Mouse (Mus musculus) kidney, embryonic 15.5 days (tissue): ENCODE data around the gene Atg5. TPM values are rescaled to one million over a fixed set of nuclear protein-coding genes. Genes with fewer than 3 reads are reported as not detected.
"Not testable (repeated sequence)": the region's sequence is repeated elsewhere in the genome, so short reads cannot be mapped to it uniquely, and the experiment has no call there.

Experiments used
- ATAC-seq: fragments of 200-750 bp; cut with Nextera tagmentation; replicated peaks from 2 replicates; pipeline ENCODE4 v1.8.0; 2017; ENCODE audit warnings: moderate TSS enrichment; ENCODE audit not compliant: low FRiP score
- H3K27ac ChIP-seq: fragments of 300-500 bp; sonication (generic); 2 replicates; pipeline ENCODE4 v1.5.1; 2015; ENCODE audit warnings: mild to moderate bottlenecking, inconsistent platforms
- H3K27me3 ChIP-seq: fragments of 300-500 bp; sonication (generic); 2 replicates; pipeline ENCODE4 v1.6.1; 2015; ENCODE audit warnings: inconsistent platforms
- H3K36me3 ChIP-seq: fragments of 300-500 bp; sonication (generic); 2 replicates; pipeline ENCODE4 v1.6.1; 2015; ENCODE audit warnings: inconsistent platforms
- H3K4me1 ChIP-seq: fragments of 300-500 bp; sonication (generic); 2 replicates; pipeline ENCODE4 v1.6.1; 2015; ENCODE audit warnings: inconsistent platforms
- H3K4me2 ChIP-seq: fragments of 300-500 bp; sonication (generic); 2 replicates; pipeline ENCODE4 v1.6.1; 2015; ENCODE audit warnings: moderate library complexity, mild to moderate bottlenecking, inconsistent platforms
- H3K4me3 ChIP-seq: fragments of 300-500 bp; sonication (generic); replicated peaks from 2 replicates; pipeline ENCODE4 v1.5.1; 2015; ENCODE audit warnings: mild to moderate bottlenecking, inconsistent platforms
- H3K9ac ChIP-seq: fragments of 300-500 bp; sonication (generic); 2 replicates; pipeline ENCODE4 v1.6.1; 2015; ENCODE audit warnings: mild to moderate bottlenecking, inconsistent platforms
- H3K9me3 ChIP-seq: fragments of 300-500 bp; sonication (generic); replicated peaks from 2 replicates; pipeline ENCODE4 v1.6.1; 2016; ENCODE audit warnings: inconsistent platforms
- WGBS: fragments of 180-500 bp; shearing (Covaris S2); methylation state at CpG from one replicate; pipeline ENCODE4 v1.1.7; 2015; ENCODE audit warnings: mixed read lengths; 5-methylcytosine and 5-hydroxymethylcytosine counted together
- polyA plus RNA-seq: library from polyadenylated mRNA; unstranded; fragments of >200 nt; fragmentation: Nextera tagmentation; extraction: Ambion mirVana; gene quantifications from 2 replicates; pipeline ENCODE4 v1.2.1, GENCODE M21; 2015

Gene Atg5
- polyA plus RNA-seq, 1 experiment from 2014 or later = 50.3 TPM

DNA sequence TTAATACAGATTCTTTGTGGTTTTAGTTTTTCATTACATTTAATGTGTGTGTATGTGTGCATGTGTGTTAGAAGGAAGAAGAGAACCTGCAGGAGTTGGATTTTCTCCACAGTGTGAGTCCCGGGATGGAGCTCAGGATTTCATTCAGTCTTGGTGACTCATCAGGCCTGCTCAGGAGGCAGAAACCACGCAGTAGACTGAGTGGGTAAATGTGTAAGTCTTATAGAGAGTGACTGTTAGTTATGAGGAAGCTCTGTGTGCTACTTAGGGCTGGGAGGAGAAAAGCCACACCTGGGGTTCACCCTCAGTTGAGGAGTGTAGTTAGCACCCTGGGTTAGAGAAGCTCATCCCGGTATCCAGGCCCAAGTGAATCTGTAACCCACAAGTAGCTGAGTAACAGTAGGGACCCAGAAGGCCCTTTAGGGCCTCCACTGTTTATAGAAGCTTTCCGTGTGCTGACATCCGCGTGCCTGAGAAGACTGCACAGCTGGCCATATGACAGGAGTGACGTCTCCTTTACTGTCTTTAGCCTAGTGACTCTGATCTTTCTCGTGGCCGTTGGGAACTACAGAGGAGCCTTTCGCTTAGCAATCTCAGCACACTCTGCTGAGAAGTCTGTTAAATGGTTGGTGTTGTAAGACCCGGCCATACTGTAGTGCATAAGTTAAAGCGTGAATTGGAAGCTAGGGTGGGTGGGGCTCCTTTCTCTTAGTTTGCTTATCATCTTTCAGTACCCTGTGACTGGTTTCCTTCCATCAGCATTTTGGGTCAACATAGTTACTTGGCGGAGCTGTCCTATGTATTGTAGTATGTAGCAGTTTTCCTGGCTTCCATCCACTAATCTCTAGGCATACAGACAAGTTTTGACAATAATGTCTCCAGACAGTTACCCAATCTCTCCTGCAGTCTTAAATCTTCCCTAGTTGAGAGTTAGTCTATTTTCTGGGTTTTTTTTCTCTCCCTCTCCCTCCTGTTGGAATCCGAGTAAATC is 48.4 kb downstream of the Atg5 start:
- H3K4me3 ChIP-seq = no peak overlapping the region
- H3K9me3 ChIP-seq = no peaks in the 10 kb centered on the region
- H3K4me1 ChIP-seq = no peaks in the 10 kb centered on the region
- H3K36me3 ChIP-seq = peaks cover 7% of the 10 kb centered on the region
- no peak overlapping the region for H3K9ac ChIP-seq
- no peak overlapping the region for H3K4me2 ChIP-seq
- H3K27ac ChIP-seq = no peak overlapping the region
- ATAC-seq = no peak
- H3K27me3 ChIP-seq = no peaks in the 10 kb centered on the region
- WGBS = 82% methylated on average over 14 of the region's 14 CpGs

DNA sequence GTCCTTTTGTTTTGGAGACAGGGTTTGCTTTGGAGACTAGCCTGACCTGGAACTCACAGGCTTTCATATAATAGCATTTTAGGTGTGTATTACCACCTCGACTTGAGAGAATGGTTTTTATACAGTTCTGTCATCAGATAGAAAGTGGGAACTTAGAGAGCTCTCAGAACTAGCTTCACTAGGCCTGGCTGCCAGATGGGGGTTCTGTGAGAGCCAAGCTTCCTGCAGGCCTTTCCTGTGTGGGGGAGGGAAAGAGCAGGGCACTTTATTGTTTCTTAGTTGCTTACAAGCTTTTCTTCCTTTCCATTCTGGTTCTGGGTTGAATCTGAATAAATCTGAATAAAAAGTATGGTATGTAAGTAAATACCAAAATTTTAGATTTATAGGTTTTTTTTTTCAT is 54.0 kb downstream of the Atg5 start:
- 71% methylated on average over 1 of the region's 1 CpGs for WGBS

DNA sequence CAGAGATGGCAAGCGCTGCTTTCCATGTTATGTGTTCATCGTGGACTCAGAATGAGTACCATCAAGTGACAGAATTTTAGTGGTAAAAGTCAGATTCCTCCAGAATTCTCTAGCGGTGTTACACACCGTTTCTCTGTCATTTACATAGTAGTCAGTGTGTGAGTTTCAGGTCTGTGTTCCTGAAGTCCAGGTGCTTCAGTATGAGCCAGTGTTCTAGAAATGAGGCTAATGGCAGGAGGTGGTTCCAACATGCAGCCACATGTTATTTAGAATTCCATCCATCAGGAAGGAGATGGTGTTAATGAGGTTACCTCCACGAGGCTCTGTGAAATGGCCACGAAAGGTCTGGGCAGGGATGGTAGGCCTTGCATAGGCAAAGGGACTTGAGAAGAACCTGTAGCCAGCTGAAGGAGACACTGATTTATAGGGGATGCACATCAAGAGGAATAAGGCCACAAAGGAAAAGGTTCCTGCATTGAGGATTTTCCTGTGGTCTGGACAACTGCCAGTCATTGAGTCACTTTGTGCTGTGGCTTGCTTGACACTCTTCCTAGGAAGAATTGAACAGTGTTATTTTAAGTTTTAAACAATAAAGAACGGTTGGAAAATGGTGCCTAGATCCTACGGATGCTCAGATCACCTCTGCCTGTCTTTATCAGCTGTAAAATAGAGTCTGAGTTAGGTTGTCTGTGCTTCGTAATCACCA is 55.1 kb downstream of the Atg5 start:
- WGBS = 83% methylated on average over 9 of the region's 9 CpGs
- Histone ChIP-seq H3K9ac (no peak overlapping the region), H3K27me3 (no peaks in the 10 kb centered on the region), H3K27ac (no peak overlapping the region), H3K4me2 (no peak overlapping the region), H3K9me3 (no peaks in the 10 kb centered on the region), H3K36me3 (peaks cover 7% of the 10 kb centered on the region; the same call in 1 of the 2 replicates), H3K4me3 (no peak overlapping the region), H3K4me1 (peaks cover 2% of the 10 kb centered on the region; the same call in 1 of the 2 replicates)
- ATAC-seq = no peak

More for the DNA sequence above, 54.0 kb downstream of the Atg5 start:
- no peak for ATAC-seq
- H3K4me3 ChIP-seq = no peak overlapping the region
- H3K36me3 ChIP-seq = peaks cover 7% of the 10 kb centered on the region
- H3K4me2 ChIP-seq = no peak overlapping the region
- no peaks in the 10 kb centered on the region for H3K27me3 ChIP-seq
- H3K9me3 ChIP-seq = no peaks in the 10 kb centered on the region
- peaks cover 2% of the 10 kb centered on the region; the same call in 1 of the 2 replicates for H3K4me1 ChIP-seq
- no peak overlapping the region for H3K9ac ChIP-seq
- no peak overlapping the region for H3K27ac ChIP-seq

DNA sequence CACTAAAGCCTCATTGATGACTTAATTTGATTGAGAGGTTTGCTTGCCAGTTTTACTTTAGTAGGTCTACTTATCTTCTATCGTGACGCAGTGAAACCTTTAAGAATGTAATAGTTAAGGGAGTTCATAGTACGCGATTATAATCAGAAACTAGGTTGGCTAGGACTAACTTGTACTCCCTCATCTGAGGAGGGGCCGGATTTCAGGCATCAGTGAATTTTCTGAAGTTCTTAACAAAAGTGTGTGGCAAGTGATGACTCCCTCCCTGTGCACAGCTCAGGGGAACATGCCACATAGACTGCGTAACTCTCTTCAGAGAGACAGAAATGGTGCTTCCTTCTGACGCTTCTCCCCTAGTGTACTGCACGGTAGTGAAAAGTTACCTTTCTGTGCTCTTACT is 55.7 kb downstream of the Atg5 start:
- Histone ChIP-seq H3K4me1 (peaks cover 2% of the 10 kb centered on the region; the same call in 1 of the 2 replicates), H3K4me3 (no peak overlapping the region), H3K9me3 (no peaks in the 10 kb centered on the region), H3K9ac (no peak overlapping the region), H3K36me3 (peaks cover 7% of the 10 kb centered on the region; the same call in 1 of the 2 replicates), H3K27ac (no peak overlapping the region), H3K4me2 (no peak overlapping the region), H3K27me3 (no peaks in the 10 kb centered on the region)
- no peak; the same call in 1 of the 2 replicates for ATAC-seq
- 75% methylated on average over 8 of the region's 8 CpGs for WGBS

DNA sequence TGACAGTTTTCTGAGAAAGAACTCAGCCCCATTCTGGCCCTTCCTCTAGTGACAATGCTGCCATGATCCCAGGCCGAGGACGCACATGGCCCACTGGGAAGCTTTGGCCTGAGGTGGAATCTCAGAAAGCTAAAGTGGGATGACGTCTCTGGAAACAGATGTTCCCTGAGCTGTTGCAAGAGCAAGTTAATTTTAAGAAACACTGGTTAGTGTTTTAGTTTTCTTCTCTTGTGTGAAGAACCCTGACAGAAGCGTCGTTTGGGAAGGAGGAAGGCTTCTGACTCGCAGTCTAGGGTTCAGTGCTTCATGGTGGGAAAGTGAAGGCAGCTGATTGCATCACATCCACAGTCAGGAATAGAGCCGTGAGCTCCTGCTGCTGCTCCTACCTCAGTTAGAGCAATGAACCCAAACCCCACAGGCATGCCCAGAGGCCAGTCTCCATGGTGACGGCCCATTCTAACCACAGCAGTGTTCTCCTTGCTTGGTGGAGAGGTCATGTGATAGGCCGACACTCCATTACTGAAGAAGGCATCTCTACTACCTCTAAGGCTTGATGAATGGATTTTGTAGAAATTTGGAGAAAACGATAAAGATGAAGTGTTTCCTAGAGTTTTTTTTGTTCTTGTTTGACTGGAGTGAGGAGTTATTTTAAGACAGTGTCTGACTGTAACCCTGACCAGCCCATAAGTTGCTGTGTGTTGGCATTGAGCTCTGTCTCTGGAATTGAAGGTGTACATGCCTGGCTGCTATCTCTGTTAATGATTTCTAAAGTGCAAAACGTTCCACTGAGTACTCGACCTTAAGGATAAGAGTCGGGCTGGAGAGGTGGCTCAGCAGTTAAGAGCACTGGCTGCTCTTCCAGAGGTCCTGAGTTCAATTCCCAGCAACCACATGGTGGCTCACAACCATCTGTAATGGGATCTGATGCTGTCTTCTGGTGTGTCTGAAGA is 57.7 kb downstream of the Atg5 start:
- H3K4me3 ChIP-seq = no peak overlapping the region
- 0 out of 2 replicates have a peak overlapping the region, but pooled peaks have one; percentile 10 for H3K27ac ChIP-seq
- no peaks in the 10 kb centered on the region for H3K27me3 ChIP-seq
- H3K4me2 ChIP-seq = no peak overlapping the region
- H3K4me1 ChIP-seq = peaks cover 2% of the 10 kb centered on the region; the same call in 1 of the 2 replicates
- no peaks in the 10 kb centered on the region for H3K9me3 ChIP-seq
- WGBS = 70% methylated on average over 13 of the region's 13 CpGs
- no peak overlapping the region for H3K9ac ChIP-seq
- H3K36me3 ChIP-seq = 0 out of 2 replicates have a peak, but pooled peaks cover 4% of the 10 kb centered on the region
- ATAC-seq = peak; percentile 60

DNA sequence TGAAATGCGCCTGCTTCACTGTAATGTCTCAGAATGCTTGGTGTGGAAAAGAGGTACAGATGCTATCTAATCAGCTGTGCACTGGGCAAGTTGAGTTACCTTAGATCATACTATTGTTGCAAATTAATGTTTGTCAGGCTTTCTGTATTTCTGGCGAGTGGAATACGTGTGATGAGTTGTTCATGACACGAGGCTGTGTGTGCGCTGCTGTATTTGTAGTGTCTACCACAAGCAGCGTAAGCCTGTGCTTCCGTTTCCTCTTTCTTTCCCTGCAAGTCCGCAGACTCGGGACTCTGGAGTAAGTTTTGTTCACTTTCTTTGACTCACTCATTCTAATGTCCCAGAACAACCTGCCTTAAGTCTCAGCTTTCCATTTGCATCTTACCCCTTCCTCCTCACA is 58.9 kb downstream of the Atg5 start:
- Histone ChIP-seq H3K4me2 (no peak overlapping the region), H3K27me3 (no peaks in the 10 kb centered on the region), H3K4me3 (no peak overlapping the region), H3K36me3 (no peaks in the 10 kb centered on the region), H3K4me1 (peaks cover 2% of the 10 kb centered on the region; the same call in 1 of the 2 replicates), H3K9ac (no peak overlapping the region), H3K9me3 (no peaks in the 10 kb centered on the region), H3K27ac (no peak overlapping the region)
- no peak for ATAC-seq
- WGBS = 88% methylated on average over 9 of the region's 9 CpGs

DNA sequence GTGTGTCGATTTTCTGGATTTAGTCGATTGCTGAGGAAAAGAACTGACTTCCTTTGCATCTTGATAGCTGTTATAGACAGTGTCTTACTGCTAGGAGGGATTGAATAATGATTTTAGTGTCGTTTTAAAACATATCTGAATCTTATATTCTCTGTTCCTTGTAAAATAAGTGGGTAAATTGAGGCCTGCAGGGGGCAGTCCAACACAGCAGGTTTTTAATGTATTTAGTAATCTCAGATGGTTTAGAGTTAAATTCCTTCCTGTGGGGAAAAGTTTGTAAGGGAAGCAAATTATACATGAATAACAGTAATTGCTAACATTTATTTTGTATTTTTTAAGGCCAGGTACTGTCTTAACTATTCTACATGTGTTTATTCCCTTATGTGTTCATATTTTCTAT is 60.2 kb downstream of the Atg5 start:
- Histone ChIP-seq H3K9me3 (no peaks in the 10 kb centered on the region), H3K36me3 (no peaks in the 10 kb centered on the region), H3K4me2 (no peak overlapping the region), H3K9ac (no peak overlapping the region), H3K27me3 (no peaks in the 10 kb centered on the region), H3K4me3 (no peak overlapping the region), H3K4me1 (peaks cover 2% of the 10 kb centered on the region; the same call in 1 of the 2 replicates), H3K27ac (no peak overlapping the region)
- WGBS = 65% methylated on average over 3 of the region's 3 CpGs
- no peak for ATAC-seq

DNA sequence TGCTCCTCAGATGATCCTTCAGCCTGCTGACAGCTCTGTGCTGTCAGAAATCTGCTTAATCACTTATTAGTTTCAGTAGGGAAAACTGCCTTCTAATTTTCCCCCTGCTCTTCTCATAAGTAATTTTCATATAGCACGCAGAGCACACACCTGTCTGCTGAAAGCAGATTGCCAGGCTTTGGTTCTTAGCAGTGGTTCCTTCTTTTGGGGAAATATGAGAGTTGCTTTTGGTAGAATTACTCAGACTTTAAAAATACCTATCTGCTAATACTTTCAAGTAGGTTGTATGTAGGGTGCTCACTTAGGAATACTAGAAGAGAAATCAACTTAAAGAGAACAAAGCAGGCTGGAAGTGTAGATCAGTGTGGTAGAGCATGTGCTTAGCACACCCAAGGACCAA is 62.6 kb downstream of the Atg5 start:
- H3K4me3 ChIP-seq = no peak overlapping the region
- H3K9me3 ChIP-seq = no peaks in the 10 kb centered on the region
- no peak overlapping the region for H3K9ac ChIP-seq
- WGBS = 93% methylated on average over 1 of the region's 1 CpGs
- H3K27me3 ChIP-seq = no peaks in the 10 kb centered on the region
- H3K27ac ChIP-seq = no peak overlapping the region
- no peak overlapping the region for H3K4me2 ChIP-seq
- no peak for ATAC-seq
- H3K36me3 ChIP-seq = no peaks in the 10 kb centered on the region
- peaks cover 2% of the 10 kb centered on the region; the same call in 1 of the 2 replicates for H3K4me1 ChIP-seq

DNA sequence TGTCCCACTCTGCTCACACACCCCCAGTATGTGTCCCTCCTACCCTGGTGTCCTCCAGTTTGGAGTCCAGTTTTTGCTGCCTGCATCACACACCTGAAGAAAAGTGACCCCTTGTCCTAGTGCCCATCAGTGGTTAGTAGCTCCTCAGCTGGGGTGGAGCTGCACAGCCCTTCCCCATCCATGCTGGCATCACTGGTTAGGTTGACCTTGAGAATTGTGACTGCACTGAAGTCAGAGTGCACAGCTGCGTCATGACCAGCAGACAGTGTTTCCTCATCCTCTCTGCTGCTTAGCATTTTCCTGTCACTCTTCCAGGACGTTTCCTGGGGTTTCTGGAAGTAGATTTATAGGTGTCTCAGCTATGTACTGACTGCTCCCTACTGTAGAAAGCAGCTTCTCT is 63.3 kb downstream of the Atg5 start:
- 45% methylated on average over 2 of the region's 2 CpGs for WGBS
- ATAC-seq = no peak
- no peak overlapping the region for H3K4me2 ChIP-seq
- no peaks in the 10 kb centered on the region for H3K4me1 ChIP-seq
- no peak overlapping the region for H3K27ac ChIP-seq
- H3K4me3 ChIP-seq = no peak overlapping the region
- no peak overlapping the region for H3K9ac ChIP-seq
- no peaks in the 10 kb centered on the region for H3K27me3 ChIP-seq
- no peaks in the 10 kb centered on the region for H3K36me3 ChIP-seq
- H3K9me3 ChIP-seq = no peaks in the 10 kb centered on the region

DNA sequence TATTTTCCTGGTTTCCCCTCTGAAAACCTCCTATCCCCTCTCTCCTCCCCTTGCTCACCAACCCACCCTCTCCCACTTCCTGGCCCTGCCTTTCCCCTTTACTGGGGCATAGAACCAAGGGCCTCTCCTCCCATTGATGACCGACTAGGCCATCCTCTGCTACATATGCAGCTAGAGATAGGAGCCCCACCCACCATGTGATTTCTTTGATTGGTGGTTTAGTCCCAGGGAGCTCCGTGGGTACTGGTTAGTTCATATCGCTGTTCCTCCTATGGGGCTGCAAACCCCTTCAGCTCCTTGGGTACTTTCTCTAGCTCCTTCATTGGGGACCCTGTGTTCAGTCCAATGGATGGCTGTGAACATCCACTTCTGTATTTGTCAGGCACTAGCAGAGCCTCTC is 64.5 kb downstream of the Atg5 start:
- not testable (repeated sequence) for ATAC-seq, H3K4me2 ChIP-seq, H3K9ac ChIP-seq, H3K9me3 ChIP-seq, H3K36me3 ChIP-seq, H3K4me1 ChIP-seq, H3K27me3 ChIP-seq, H3K27ac ChIP-seq, H3K4me3 ChIP-seq
- WGBS = 91% methylated on average over 3 of the region's 3 CpGs

DNA sequence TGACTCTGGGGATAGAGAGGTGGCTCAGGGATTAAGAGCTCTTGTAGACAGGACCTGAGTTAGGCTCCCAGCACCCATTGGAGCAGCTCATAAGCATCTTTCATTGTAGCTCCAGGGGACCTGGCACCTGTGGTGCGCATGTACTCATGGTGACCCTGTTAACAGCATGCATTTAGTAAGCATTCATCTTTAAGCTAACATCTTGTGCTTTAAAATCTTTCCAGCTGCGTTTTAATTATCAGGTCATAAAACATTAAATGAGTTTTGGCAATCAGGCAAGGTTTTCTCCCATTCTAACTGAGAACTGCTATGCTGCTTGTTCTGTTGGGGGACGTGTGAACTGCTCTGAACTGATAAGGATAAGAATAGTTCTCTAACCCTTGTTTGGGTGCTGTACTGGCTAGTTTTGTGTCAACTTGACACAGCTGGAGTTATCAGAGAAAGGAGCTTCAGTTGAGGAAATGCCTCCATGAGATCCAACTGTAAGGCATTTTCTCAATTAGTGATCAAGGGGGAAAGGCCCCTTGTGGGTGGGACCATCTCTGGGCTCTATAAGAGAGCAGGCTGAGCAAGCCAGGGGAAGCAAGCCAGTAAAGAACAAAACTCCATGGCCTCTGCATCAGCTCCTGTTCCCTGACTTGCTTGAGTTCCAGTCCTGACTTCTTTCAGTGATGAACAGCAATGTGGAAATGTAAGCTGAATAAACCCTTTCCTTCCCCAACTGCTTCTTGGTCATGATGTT is 68.7 kb downstream of the Atg5 start:
- H3K4me3 ChIP-seq, H3K4me2 ChIP-seq, ATAC-seq, H3K4me1 ChIP-seq, H3K9me3 ChIP-seq, H3K9ac ChIP-seq, H3K27ac ChIP-seq, H3K36me3 ChIP-seq, H3K27me3 ChIP-seq: not testable (repeated sequence)
- 71% methylated on average over 3 of the region's 3 CpGs for WGBS
